Mouse (Mus musculus) intestine, postnatal 0 days (tissue): ENCODE results near the gene Tns1. TPM values are rescaled to one million over a fixed set of nuclear protein-coding genes. Genes with fewer than 3 reads are reported as not detected.

Source experiments
- ATAC-seq: fragments of 200-750 bp; cut with Nextera tagmentation; 2 replicates; pipeline ENCODE4 v1.8.0; 2017; ENCODE audit warnings: mild to moderate bottlenecking, moderate TSS enrichment, moderate library complexity
- H3K27ac ChIP-seq: fragments of 300-500 bp; sonication (generic); 2 replicates; pipeline ENCODE4 v1.5.1; 2014; ENCODE audit warnings: mild to moderate bottlenecking, low read depth, low read length, moderate library complexity
- H3K27me3 ChIP-seq: fragments of 300-500 bp; sonication (generic); replicated peaks from 2 replicates; pipeline ENCODE4 v1.6.1; 2014; ENCODE audit warnings: low read length, mixed read lengths; ENCODE audit not compliant: control insufficient read depth, insufficient read depth
- H3K36me3 ChIP-seq: fragments of 300-500 bp; sonication (generic); 2 replicates; pipeline ENCODE4 v1.6.1; 2014; ENCODE audit warnings: mild to moderate bottlenecking, moderate library complexity; ENCODE audit not compliant: control insufficient read depth, insufficient read depth
- H3K4me1 ChIP-seq: fragments of 300-500 bp; sonication (generic); replicated peaks from 2 replicates; pipeline ENCODE4 v1.6.1; 2014; ENCODE audit warnings: antibody characterized with exemption, low read length, mixed read lengths; ENCODE audit not compliant: control insufficient read depth, insufficient read depth
- H3K4me2 ChIP-seq: fragments of 300-500 bp; sonication (generic); replicated peaks from 2 replicates; pipeline ENCODE4 v1.6.1; 2014; ENCODE audit warnings: low read depth, mild to moderate bottlenecking, moderate library complexity
- H3K4me3 ChIP-seq: fragments of 300-500 bp; sonication (generic); 2 replicates; pipeline ENCODE4 v1.5.1; 2014; ENCODE audit warnings: low read depth, low read length
- H3K9ac ChIP-seq: fragments of 300-500 bp; sonication (generic); 2 replicates; pipeline ENCODE4 v1.6.1; 2014; ENCODE audit warnings: mild to moderate bottlenecking, low read depth, low read length
- H3K9me3 ChIP-seq: fragments of 300-500 bp; sonication (generic); 2 replicates; pipeline ENCODE4 v1.6.1; 2016; ENCODE audit warnings: mixed run types; ENCODE audit not compliant: control insufficient read depth
- CTCF ChIP-seq: sonication (generic); IDR thresholded peaks from 2 replicates; pipeline ENCODE4 v1.5.1; 2016; ENCODE audit warnings: low read depth, mild to moderate bottlenecking, control low read depth, antibody characterized with exemption, moderate library complexity
- WGBS: fragments of 180-500 bp; shearing (Covaris S2); extraction: QIAGEN DNeasy Blood & Tissue Kit; methylation state at CpG from one replicate; pipeline ENCODE4 v1.1.7; 2014; 5-methylcytosine and 5-hydroxymethylcytosine counted together
- polyA plus RNA-seq: library from polyadenylated mRNA; unstranded; fragments of >200 nt; fragmentation: Nextera tagmentation; extraction: Ambion mirVana; gene quantifications from 2 replicates; pipeline ENCODE4 v1.2.1, GENCODE M21; 2015

Gene Tns1
- polyA plus RNA-seq, 1 experiment from 2014 or later, result 21.5 TPM

DNA sequence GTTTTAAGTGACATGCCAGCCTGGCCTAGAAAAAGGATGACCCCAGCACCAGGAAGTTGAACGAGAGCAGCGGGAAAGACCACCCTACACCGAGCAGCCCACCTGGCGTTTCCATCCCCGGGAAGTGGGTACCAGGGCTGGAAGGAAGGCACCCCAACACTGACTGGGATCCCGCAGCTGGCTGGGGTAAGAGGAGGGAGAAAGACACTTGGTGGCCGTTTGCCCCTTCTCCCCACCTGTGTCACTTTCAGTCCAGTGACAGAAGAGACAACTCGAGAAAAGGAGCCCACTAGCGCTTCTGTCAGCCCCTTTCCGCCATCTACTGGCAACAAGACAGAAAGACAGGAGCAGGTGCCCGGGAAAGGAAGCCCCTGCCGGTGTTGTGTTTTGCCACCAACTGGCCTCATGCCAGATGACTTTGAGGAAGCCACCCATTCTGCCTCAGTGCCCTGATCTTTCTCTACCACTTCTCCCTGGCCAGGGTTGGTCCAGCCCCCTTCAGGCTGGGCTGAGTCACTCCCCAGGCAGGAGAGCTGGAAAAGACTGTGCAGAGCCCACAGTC lies 823 bp upstream of the Tns1 start, which contains the start of gene Rufy4:
Gene Rufy4 (plus strand): TSS at position 551 of the 562 bp plus-strand sequence.
- TF ChIP-seq CTCF, result peak; percentile 85
- Histone ChIP-seq H3K36me3 (no peaks in the 10 kb centered on the region), H3K9ac (peak within 1 kb of the TSS; percentile 31), H3K9me3 (no peaks in the 10 kb centered on the region), H3K4me3 (peak within 1 kb of the TSS; percentile 53), H3K4me1 (no peaks in the 10 kb centered on the region), H3K27ac (no peak within 1 kb of the TSS), H3K4me2 (peak within 1 kb of the TSS; percentile 98), H3K27me3 (peaks cover 6% of the 10 kb centered on the region; the same call in 1 of the 2 replicates)
- peak; percentile 36; the same call in 1 of the 2 replicates for ATAC-seq
- 1% methylated on average over 12 of the region's 12 CpGs for WGBS

DNA sequence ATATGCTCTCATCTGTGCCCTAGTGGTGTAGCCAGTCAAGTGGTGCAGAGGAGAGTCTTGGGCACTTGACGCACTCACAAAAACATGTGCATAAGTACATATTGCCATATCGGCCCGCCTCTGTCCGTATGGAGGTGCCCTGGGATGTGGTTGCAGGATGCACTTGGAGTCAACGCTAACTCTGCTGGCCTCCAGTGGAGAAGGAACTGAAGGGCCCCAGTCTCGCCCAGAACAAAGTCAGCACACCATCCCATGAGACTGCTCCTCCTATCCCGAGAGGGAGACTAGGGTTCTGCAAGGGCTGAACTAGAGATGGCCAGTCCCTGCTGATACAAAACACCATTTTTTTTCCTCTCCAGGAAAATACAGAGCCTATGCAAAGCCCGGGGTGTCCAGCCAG lies 1.0 kb downstream of the Tns1 start:
- H3K36me3 ChIP-seq, result no peaks in the 10 kb centered on the region
- WGBS, result 67% methylated on average over 8 of the region's 8 CpGs
- H3K27me3 ChIP-seq, result peaks cover 6% of the 10 kb centered on the region; the same call in 1 of the 2 replicates
- no peak for ATAC-seq
- no peak overlapping the region for H3K27ac ChIP-seq
- H3K9ac ChIP-seq, result no peak overlapping the region
- TF ChIP-seq CTCF, result peak; percentile 19; the same call in 1 of the 2 replicates
- no peak overlapping the region for H3K4me3 ChIP-seq
- H3K9me3 ChIP-seq, result no peaks in the 10 kb centered on the region
- H3K4me2 ChIP-seq, result no peak overlapping the region
- H3K4me1 ChIP-seq, result no peaks in the 10 kb centered on the region

DNA sequence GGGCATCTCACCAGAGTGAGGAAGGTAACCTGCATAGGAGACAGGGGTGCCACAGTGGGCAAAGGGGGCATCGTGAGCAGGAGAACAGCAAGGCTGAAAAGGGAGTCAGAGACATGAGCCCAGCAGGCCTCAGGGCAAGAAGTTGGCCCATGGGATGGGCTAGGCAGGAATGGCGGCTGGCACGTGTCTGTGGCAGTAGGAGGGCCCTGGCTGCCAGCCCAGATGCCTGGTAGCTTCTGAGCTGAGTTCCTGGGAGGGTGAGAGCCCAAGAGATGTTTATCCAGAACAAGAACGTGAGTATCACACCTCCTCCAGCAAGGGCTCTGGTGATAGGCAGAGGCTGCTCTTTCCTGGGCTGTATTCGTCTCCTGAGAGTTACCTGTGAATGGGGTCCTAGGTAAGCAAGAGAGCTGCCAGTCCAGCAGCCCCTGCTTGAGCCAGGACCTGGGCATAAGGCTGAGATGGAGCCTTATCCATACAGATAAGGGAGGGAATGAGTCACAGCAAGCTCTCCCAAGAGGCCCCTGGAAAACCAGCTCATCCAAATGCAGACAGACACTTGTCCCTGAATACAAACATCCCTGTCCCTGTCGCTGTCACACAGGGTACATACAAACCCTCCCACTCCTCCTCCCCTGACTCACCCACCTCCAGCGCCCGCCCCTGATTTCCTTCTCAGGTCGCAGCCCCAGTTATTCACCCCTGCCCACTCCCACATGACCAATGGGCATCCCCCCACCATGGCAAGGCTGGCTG lies 2.2 kb downstream of the Tns1 start:
- H3K27me3 ChIP-seq, result peaks cover 6% of the 10 kb centered on the region; the same call in 1 of the 2 replicates
- TF ChIP-seq CTCF, result no peak
- H3K4me2 ChIP-seq, result no peak overlapping the region
- H3K4me3 ChIP-seq, result no peak overlapping the region
- no peaks in the 10 kb centered on the region for H3K9me3 ChIP-seq
- WGBS, result 51% methylated on average over 9 of the region's 9 CpGs
- ATAC-seq, result no peak
- no peak overlapping the region for H3K9ac ChIP-seq
- no peak overlapping the region; the same call in 1 of the 2 replicates for H3K27ac ChIP-seq
- no peaks in the 10 kb centered on the region for H3K4me1 ChIP-seq
- H3K36me3 ChIP-seq, result no peaks in the 10 kb centered on the region

DNA sequence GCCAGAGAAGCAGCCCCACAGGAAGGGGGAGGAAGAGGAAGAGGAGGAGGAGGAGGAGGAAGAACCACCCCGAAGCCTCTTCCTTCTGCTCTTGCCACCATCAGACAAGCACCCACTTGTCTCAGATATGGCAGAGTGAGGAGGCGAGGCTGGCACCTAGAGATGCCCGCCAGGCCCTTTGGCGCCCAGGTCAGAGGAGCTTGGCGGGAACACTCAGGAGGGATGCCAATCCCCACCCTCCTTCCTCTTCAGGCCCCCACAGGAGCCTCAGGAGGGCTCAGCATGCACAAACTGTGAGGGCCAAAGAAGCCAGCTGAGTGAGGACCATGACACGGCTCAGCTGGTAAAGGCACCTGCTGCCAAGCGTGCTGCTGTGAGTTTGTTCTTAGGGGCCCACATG lies 3.1 kb downstream of the Tns1 start:
- H3K27me3 ChIP-seq, result peaks cover 6% of the 10 kb centered on the region; the same call in 1 of the 2 replicates
- WGBS, result 83% methylated on average over 7 of the region's 7 CpGs

DNA sequence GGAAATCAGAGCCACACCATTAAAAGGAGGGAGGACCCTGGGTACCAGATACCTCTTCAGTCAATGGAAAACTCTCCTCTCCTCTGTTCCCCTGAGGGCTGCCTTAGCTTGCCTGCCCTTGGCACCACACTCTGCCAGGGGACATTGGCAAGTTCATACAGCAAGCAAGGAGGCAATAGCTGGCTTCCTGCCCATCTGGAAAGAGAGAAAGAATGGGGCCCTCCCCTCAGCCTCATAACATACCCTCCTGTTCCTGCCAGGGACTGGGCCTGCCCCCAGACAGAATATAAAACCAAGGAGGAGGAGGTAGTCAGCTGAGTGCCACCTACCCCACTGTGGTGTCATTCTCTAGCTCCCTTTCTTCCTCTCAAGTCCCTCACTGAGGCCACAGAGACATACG lies 5.1 kb downstream of the Tns1 start:
- 89% methylated on average over 1 of the region's 1 CpGs for WGBS
- TF ChIP-seq CTCF, result no peak
- no peaks in the 10 kb centered on the region for H3K36me3 ChIP-seq
- no peaks in the 10 kb centered on the region for H3K4me1 ChIP-seq
- no peak for ATAC-seq
- H3K4me3 ChIP-seq, result no peak overlapping the region
- H3K4me2 ChIP-seq, result no peak overlapping the region
- H3K9me3 ChIP-seq, result no peaks in the 10 kb centered on the region
- H3K27me3 ChIP-seq, result peaks cover 2% of the 10 kb centered on the region; the same call in 1 of the 2 replicates
- no peak overlapping the region for H3K9ac ChIP-seq
- no peak overlapping the region for H3K27ac ChIP-seq

More for the DNA sequence above, 3.1 kb downstream of the Tns1 start:
- Histone ChIP-seq H3K27ac (no peak overlapping the region), H3K4me2 (no peak overlapping the region), H3K9ac (no peak overlapping the region), H3K36me3 (no peaks in the 10 kb centered on the region), H3K4me3 (no peak overlapping the region), H3K9me3 (no peaks in the 10 kb centered on the region), H3K4me1 (no peaks in the 10 kb centered on the region)
- ATAC-seq, result no peak
- TF ChIP-seq CTCF, result no peak

DNA sequence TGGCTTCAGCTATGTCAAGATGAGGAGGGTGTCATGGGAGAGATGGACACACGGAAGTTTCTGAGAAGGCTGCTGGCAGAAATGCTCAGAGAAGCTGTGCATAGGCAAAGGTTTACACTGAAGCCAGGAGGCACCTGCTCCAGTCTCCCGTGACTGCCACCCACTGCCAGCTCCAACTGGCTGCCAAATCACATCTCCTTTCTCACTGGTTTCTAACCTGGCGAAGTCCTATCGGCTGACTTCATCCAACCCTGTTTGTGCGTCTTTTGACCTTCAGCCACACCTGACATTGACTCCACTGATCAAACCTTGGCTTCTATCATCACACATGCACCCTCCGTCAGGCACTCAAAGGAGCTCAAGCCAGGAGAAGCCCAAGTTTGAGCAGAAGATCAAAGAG lies 6.4 kb downstream of the Tns1 start:
- Histone ChIP-seq H3K4me2 (no peak overlapping the region), H3K4me3 (no peak overlapping the region), H3K9me3 (no peaks in the 10 kb centered on the region), H3K9ac (no peak overlapping the region), H3K4me1 (no peaks in the 10 kb centered on the region), H3K27ac (no peak overlapping the region), H3K36me3 (no peaks in the 10 kb centered on the region), H3K27me3 (no peaks in the 10 kb centered on the region; the same call in 1 of the 2 replicates)
- no peak for TF ChIP-seq CTCF
- no peak for ATAC-seq
- 88% methylated on average over 6 of the region's 6 CpGs for WGBS
